Mouse (Mus musculus) kidney, embryonic 14.5 days (tissue): Measurements from ENCODE around the gene Csmd2. TPM values are rescaled to one million over a fixed set of nuclear protein-coding genes. Genes with fewer than 3 reads are reported as not detected.

ENCODE experiments used
- ATAC-seq: fragments of 200-750 bp; cut with Nextera tagmentation; 2 replicates; pipeline ENCODE4 v1.8.0; 2017; ENCODE audit warnings: moderate number of reproducible peaks, mild to moderate bottlenecking, moderate TSS enrichment, moderate library complexity; ENCODE audit not compliant: low FRiP score, low TSS enrichment
- H3K27ac ChIP-seq: fragments of 300-500 bp; sonication (generic); 2 replicates; pipeline ENCODE4 v1.5.1; 2014; ENCODE audit warnings: low read depth, mild to moderate bottlenecking, low read length, moderate library complexity, mixed read lengths
- H3K27me3 ChIP-seq: fragments of 300-500 bp; sonication (generic); 2 replicates; pipeline ENCODE4 v1.6.1; 2014; ENCODE audit warnings: mild to moderate bottlenecking, low read length; ENCODE audit not compliant: control insufficient read depth, insufficient read depth
- H3K36me3 ChIP-seq: fragments of 300-500 bp; sonication (generic); 2 replicates; pipeline ENCODE4 v1.6.1; 2014; ENCODE audit warnings: low read length, mixed read lengths; ENCODE audit not compliant: control insufficient read depth, insufficient read depth
- H3K4me1 ChIP-seq: fragments of 300-500 bp; sonication (generic); 2 replicates; pipeline ENCODE4 v1.6.1; 2014; ENCODE audit warnings: low read length, mixed read lengths; ENCODE audit not compliant: control insufficient read depth, insufficient read depth
- H3K4me2 ChIP-seq: fragments of 300-500 bp; sonication (generic); replicated peaks from 2 replicates; pipeline ENCODE4 v1.6.1; 2014; ENCODE audit warnings: low read depth, mild to moderate bottlenecking, low read length
- H3K4me3 ChIP-seq: fragments of 300-500 bp; sonication (generic); 2 replicates; pipeline ENCODE4 v1.5.1; 2014; ENCODE audit warnings: mild to moderate bottlenecking, low read length
- H3K9ac ChIP-seq: fragments of 300-500 bp; sonication (generic); 2 replicates; pipeline ENCODE4 v1.6.1; 2014; ENCODE audit warnings: low read depth, mild to moderate bottlenecking, low read length, moderate library complexity
- H3K9me3 ChIP-seq: fragments of 300-500 bp; sonication (generic); 2 replicates; pipeline ENCODE4 v1.6.1; 2016; ENCODE audit warnings: low read length; ENCODE audit not compliant: control insufficient read depth
- WGBS: fragments of 180-500 bp; shearing (Covaris S2); extraction: QIAGEN DNeasy Blood & Tissue Kit; methylation state at CpG from one replicate; pipeline ENCODE4 v1.1.7; 2014; 5-methylcytosine and 5-hydroxymethylcytosine counted together
- polyA plus RNA-seq: library from polyadenylated mRNA; unstranded; fragments of >200 nt; fragmentation: Nextera tagmentation; extraction: Ambion mirVana; gene quantifications from 2 replicates; pipeline ENCODE4 v1.2.1, GENCODE M21; 2014

Csmd2 gene
- polyA plus RNA-seq, 1 experiment from 2014 or later, result 0.01 TPM

- Histone ChIP-seq H3K36me3 (no peaks in the 10 kb centered on the region), H3K4me3 (no peak overlapping the region), H3K4me2 (no peak overlapping the region), H3K27me3 (no peaks in the 10 kb centered on the region), H3K9me3 (no peaks in the 10 kb centered on the region), H3K4me1 (0 out of 2 replicates have a peak, but pooled peaks cover 4% of the 10 kb centered on the region), H3K9ac (no peak overlapping the region), H3K27ac (0 out of 2 replicates have a peak overlapping the region, but pooled peaks have one; percentile 17)
- WGBS, result 24% methylated on average over 13 of the region's 13 CpGs
- ATAC-seq, result 0 out of 2 replicates have a peak, but pooled peaks have one; percentile 29
Observed at GRCm38 (mm10) chr4:128227377-128228316, 240.0 kb downstream of the Csmd2 start.

DNA sequence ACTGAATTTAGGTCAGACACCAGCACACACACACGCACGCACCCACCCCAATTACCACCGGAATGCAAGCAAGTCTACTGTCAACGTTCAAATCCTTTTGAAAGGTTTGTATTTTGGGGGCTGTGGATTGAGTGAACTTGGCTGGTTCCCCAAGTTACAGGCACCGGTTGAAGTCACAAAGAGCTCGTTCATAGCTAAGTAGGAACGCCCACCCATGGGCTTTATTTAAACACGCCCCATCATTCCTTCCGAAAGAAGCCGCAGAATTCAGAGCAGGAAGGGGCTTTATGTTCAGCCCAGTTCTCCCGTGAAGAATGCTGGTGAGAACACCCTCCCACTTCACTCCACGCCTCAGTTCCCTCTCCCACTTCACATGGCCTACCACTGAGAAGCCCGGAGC, 245.8 kb downstream of the Csmd2 start:
- Histone ChIP-seq H3K4me3 (no peak overlapping the region), H3K4me2 (no peak overlapping the region), H3K27me3 (no peaks in the 10 kb centered on the region), H3K4me1 (0 out of 2 replicates have a peak, but pooled peaks cover 4% of the 10 kb centered on the region), H3K9me3 (no peaks in the 10 kb centered on the region), H3K27ac (no peak overlapping the region), H3K9ac (no peak overlapping the region), H3K36me3 (no peaks in the 10 kb centered on the region)
- 88% methylated on average over 13 of the region's 13 CpGs for WGBS
- ATAC-seq, result no peak

GRCm38 (mm10) chr4:128239113-128239512, 251.5 kb downstream of the Csmd2 start:
- no peak overlapping the region for H3K4me2 ChIP-seq
- no peaks in the 10 kb centered on the region for H3K27me3 ChIP-seq
- H3K36me3 ChIP-seq, result no peaks in the 10 kb centered on the region
- WGBS, result 60% methylated on average over 1 of the region's 1 CpGs
- no peak for ATAC-seq
- H3K9ac ChIP-seq, result no peak overlapping the region
- H3K4me3 ChIP-seq, result no peak overlapping the region
- H3K27ac ChIP-seq, result no peak overlapping the region
- no peaks in the 10 kb centered on the region for H3K9me3 ChIP-seq
- H3K4me1 ChIP-seq, result no peaks in the 10 kb centered on the region

DNA sequence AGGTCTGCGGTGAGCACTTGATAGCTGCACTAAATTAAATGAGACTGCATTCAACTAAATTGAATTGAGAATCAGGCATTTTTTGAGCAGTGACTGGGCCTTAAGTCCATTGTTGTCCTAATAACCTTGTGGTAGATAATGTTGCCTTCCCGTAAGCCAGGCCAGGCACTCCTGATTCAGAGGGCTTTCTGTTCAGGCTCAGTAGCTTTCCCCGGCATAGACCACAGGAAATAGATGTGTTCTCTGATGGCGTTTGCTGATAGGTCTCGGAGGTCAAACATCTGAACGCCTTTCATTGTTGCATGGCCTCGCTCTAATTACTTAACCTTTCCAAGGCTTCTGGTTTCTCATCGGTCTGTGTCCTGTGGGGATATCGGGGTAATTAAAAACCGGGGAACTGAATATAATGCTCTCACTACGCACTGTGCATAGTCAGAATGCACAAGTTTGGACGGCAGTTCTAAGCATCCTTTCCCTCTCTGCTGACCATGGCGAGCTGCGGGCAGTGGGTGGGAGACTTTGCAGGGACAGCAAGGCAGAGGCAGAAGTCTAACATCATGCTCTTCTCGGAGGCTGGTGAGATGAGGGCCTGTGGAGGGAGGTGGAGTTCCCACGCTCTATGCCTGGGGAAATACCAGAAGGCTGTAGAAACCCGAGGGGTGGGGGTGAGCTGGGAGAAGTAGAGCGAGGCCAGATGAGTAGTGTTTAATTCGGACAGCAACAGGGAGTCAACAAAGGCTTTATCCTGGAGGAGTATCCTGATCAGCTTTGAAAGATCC, 253.6 kb downstream of the Csmd2 start:
- H3K27ac ChIP-seq, result no peak overlapping the region
- no peaks in the 10 kb centered on the region for H3K36me3 ChIP-seq
- H3K27me3 ChIP-seq, result no peaks in the 10 kb centered on the region
- no peaks in the 10 kb centered on the region for H3K4me1 ChIP-seq
- no peak overlapping the region for H3K9ac ChIP-seq
- ATAC-seq, result no peak
- no peak overlapping the region for H3K4me3 ChIP-seq
- 42% methylated on average over 19 of the region's 19 CpGs for WGBS
- no peaks in the 10 kb centered on the region for H3K9me3 ChIP-seq
- H3K4me2 ChIP-seq, result no peak overlapping the region

GRCm38 (mm10) chr4:128241854-128242356, 254.2 kb downstream of the Csmd2 start:
- WGBS, result 81% methylated on average over 2 of the region's 2 CpGs
- Histone ChIP-seq H3K27me3 (no peaks in the 10 kb centered on the region), H3K36me3 (no peaks in the 10 kb centered on the region), H3K4me3 (no peak overlapping the region), H3K27ac (no peak overlapping the region), H3K4me1 (no peaks in the 10 kb centered on the region), H3K9ac (no peak overlapping the region), H3K4me2 (no peak overlapping the region), H3K9me3 (no peaks in the 10 kb centered on the region)
- no peak for ATAC-seq

GRCm38 (mm10) chr4:128245201-128245600, 257.5 kb downstream of the Csmd2 start:
- H3K27ac ChIP-seq, result no peak overlapping the region
- WGBS, result 25% methylated on average over 2 of the region's 2 CpGs
- H3K36me3 ChIP-seq, result no peaks in the 10 kb centered on the region
- H3K27me3 ChIP-seq, result no peaks in the 10 kb centered on the region
- no peak overlapping the region for H3K4me2 ChIP-seq
- no peak overlapping the region for H3K9ac ChIP-seq
- ATAC-seq, result no peak
- H3K4me3 ChIP-seq, result no peak overlapping the region
- no peaks in the 10 kb centered on the region for H3K4me1 ChIP-seq
- H3K9me3 ChIP-seq, result no peaks in the 10 kb centered on the region

- WGBS, result 5% methylated on average over 5 of the region's 5 CpGs
- no peak overlapping the region for H3K4me3 ChIP-seq
- no peaks in the 10 kb centered on the region for H3K36me3 ChIP-seq
- H3K27me3 ChIP-seq, result no peaks in the 10 kb centered on the region
- H3K4me1 ChIP-seq, result no peaks in the 10 kb centered on the region
- no peaks in the 10 kb centered on the region for H3K9me3 ChIP-seq
- H3K9ac ChIP-seq, result no peak overlapping the region
- H3K27ac ChIP-seq, result no peak overlapping the region
- no peak for ATAC-seq
- no peak overlapping the region for H3K4me2 ChIP-seq
Observed at GRCm38 (mm10) chr4:128248676-128249075, 261.0 kb downstream of the Csmd2 start.

GRCm38 (mm10) chr4:128259211-128259610, 271.6 kb downstream of the Csmd2 start:
- no peaks in the 10 kb centered on the region for H3K36me3 ChIP-seq
- WGBS, result 84% methylated on average over 5 of the region's 5 CpGs
- H3K27me3 ChIP-seq, result no peaks in the 10 kb centered on the region
- H3K27ac ChIP-seq, result no peak overlapping the region
- H3K4me3 ChIP-seq, result no peak overlapping the region
- no peak for ATAC-seq
- H3K9me3 ChIP-seq, result no peaks in the 10 kb centered on the region
- no peak overlapping the region for H3K9ac ChIP-seq
- no peaks in the 10 kb centered on the region for H3K4me1 ChIP-seq
- no peak overlapping the region for H3K4me2 ChIP-seq
